Mouse (Mus musculus): ENCODE measurements around the gene Sox30. TPM values are rescaled to one million over a fixed set of nuclear protein-coding genes. Genes with fewer than 3 reads are reported as not detected.

The Sox30 gene
- 0.02 TPM in 2 replicates for polyA plus RNA-seq (2012; rRNA removed)

GRCm38 (mm10) chr11:45979946-45980892, at the start of gene Sox30:
Gene Sox30, plus strand, starts transcription at chr11:45980310.

GRCm38 (mm10) chr11:45944643-45945156, 35.4 kb upstream of the Sox30 start, which contains the start of gene Lsm11:
Gene Lsm11, minus strand, starts transcription at chr11:45944935.

GRCm38 (mm10) chr11:45955127-45955627, 24.9 kb upstream of the Sox30 start, which contains the start of gene Thg1l:
Gene Thg1l, minus strand, starts transcription at chr11:45955494.

GRCm38 (mm10) chr11:46052105-46052659, 72.1 kb downstream of the Sox30 start, which contains the start of gene Gm12166:
Gene Gm12166, minus strand, starts transcription at chr11:46052321.

GRCm38 (mm10) chr11:46055896-46056769, 76.0 kb downstream of the Sox30 start, which contains the start of gene Adam19:
Gene Adam19, plus strand, starts transcription at chr11:46055992.

Other genes starting within 250 kb of the Sox30 start
- gene Clint1, start 128.3 kb upstream of the Sox30 start, polyA plus RNA-seq (2012; rRNA removed) = 49.4 and 59.8 TPM in 2 replicates
- 1.5 and 1.6 TPM in 2 replicates for gene Lsm11, start 35.4 kb upstream of the Sox30 start, polyA plus RNA-seq (2012; rRNA removed)
- 4.4 and 4.5 TPM in 2 replicates for gene Thg1l, start 24.8 kb upstream of the Sox30 start, polyA plus RNA-seq (2012; rRNA removed)
- gene Gm12166, start 72.0 kb downstream of the Sox30 start, polyA plus RNA-seq (2012; rRNA removed) = 2.5 and 3.9 TPM in 2 replicates
- gene Adam19, start 75.7 kb downstream of the Sox30 start, polyA plus RNA-seq (2012; rRNA removed) = 1.7 and 2.0 TPM in 2 replicates
- 0.08 and 0.11 TPM in 2 replicates for gene Nipal4, start 186.2 kb downstream of the Sox30 start, polyA plus RNA-seq (2012; rRNA removed)